Mouse (Mus musculus) forebrain, postnatal 0 days (tissue): ENCODE measurements around the gene Cenpm. TPM values are rescaled to one million over a fixed set of nuclear protein-coding genes. Genes with fewer than 3 reads are reported as not detected.
"Not testable (repeated sequence)": the region's sequence is repeated elsewhere in the genome, so short reads cannot be mapped to it uniquely, and the experiment has no call there.

ENCODE experiments used
- ATAC-seq: fragments of 200-750 bp; cut with Nextera tagmentation; 2 replicates; pipeline ENCODE4 v1.8.0; 2017; ENCODE audit warnings: mild to moderate bottlenecking, moderate library complexity
- DNase-seq: peaks from one replicate; pipeline ENCODE4 v3.0.0-alpha.2; 2015
- H3K27ac ChIP-seq: fragments of 300-500 bp; sonication (generic); 2 replicates; pipeline ENCODE4 v1.5.1; 2014; ENCODE audit warnings: low read depth, mild to moderate bottlenecking, antibody characterized with exemption, low read length, moderate library complexity, mixed read lengths
- H3K27me3 ChIP-seq: fragments of 300-500 bp; sonication (generic); 2 replicates; pipeline ENCODE4 v1.6.1; 2014; ENCODE audit warnings: mild to moderate bottlenecking, low read length, mixed read lengths; ENCODE audit not compliant: insufficient read depth
- H3K36me3 ChIP-seq: fragments of 300-500 bp; sonication (generic); 2 replicates; pipeline ENCODE4 v1.6.1; 2014; ENCODE audit warnings: mild to moderate bottlenecking, moderate library complexity; ENCODE audit not compliant: insufficient read depth
- H3K4me1 ChIP-seq: fragments of 300-500 bp; sonication (generic); 2 replicates; pipeline ENCODE4 v1.6.1; 2014; ENCODE audit warnings: antibody characterized with exemption; ENCODE audit not compliant: insufficient read depth
- H3K4me2 ChIP-seq: fragments of 300-500 bp; sonication (generic); 2 replicates; pipeline ENCODE4 v1.6.1; 2014; ENCODE audit warnings: low read depth, mild to moderate bottlenecking, moderate library complexity
- H3K4me3 ChIP-seq: fragments of 300-500 bp; sonication (generic); 2 replicates; pipeline ENCODE4 v1.5.1; 2014; ENCODE audit warnings: low read depth, low read length, mixed read lengths
- H3K9ac ChIP-seq: fragments of 300-500 bp; sonication (generic); 2 replicates; pipeline ENCODE4 v1.6.1; 2014; ENCODE audit warnings: mild to moderate bottlenecking
- H3K9me3 ChIP-seq: fragments of 300-500 bp; sonication (generic); 2 replicates; pipeline ENCODE4 v1.6.1; 2016; ENCODE audit warnings: low read length
- CTCF ChIP-seq: sonication (generic); IDR thresholded peaks from 2 replicates; pipeline ENCODE4 v1.5.1; 2016; ENCODE audit warnings: antibody characterized with exemption, control low read depth, low read depth
- WGBS: fragments of 180-500 bp; shearing (Covaris S2); extraction: QIAGEN DNeasy Blood & Tissue Kit; methylation state at CpG from one replicate; pipeline ENCODE4 v1.1.7; 2014; 5-methylcytosine and 5-hydroxymethylcytosine counted together
- polyA plus RNA-seq: library from polyadenylated mRNA; unstranded; fragments of >200 nt; fragmentation: Nextera tagmentation; extraction: Ambion mirVana; gene quantifications from 2 replicates; pipeline ENCODE4 v1.2.1, GENCODE M21; 2015
- total RNA-seq: library from RNA; depleted of rRNA; stranded (reverse); fragments of >200 nt; gene quantifications from 2 replicates; pipeline ENCODE4 v1.2.3, GENCODE M21; 2014

Gene Cenpm
- total and polyA plus RNA-seq, 2 experiments from 2014 or later, result 8.9 to 18.7 TPM

- H3K4me1 ChIP-seq, result 0 out of 2 replicates have a peak, but pooled peaks cover 3% of the 10 kb centered on the region
- no peaks in the 10 kb centered on the region for H3K27me3 ChIP-seq
- no peaks in the 10 kb centered on the region for H3K9me3 ChIP-seq
- H3K4me3 ChIP-seq, result no peak overlapping the region
- no peak overlapping the region for H3K9ac ChIP-seq
- no peak overlapping the region for H3K27ac ChIP-seq
- no peak for TF ChIP-seq CTCF
- 82% methylated on average over 3 of the region's 3 CpGs for WGBS
- no peak for ATAC-seq
- no peak for DNase-seq
- H3K36me3 ChIP-seq, result no peaks in the 10 kb centered on the region
- H3K4me2 ChIP-seq, result no peak overlapping the region
Measured at GRCm38 (mm10) chr15:82247131-82247776, 2.7 kb upstream of the Cenpm start.

GRCm38 (mm10) chr15:82244805-82245161 lies 235 bp upstream of the Cenpm start:
- not testable (repeated sequence) for H3K9me3 ChIP-seq, DNase-seq, H3K36me3 ChIP-seq, H3K27me3 ChIP-seq, ATAC-seq, H3K4me1 ChIP-seq
- Histone ChIP-seq H3K9ac (peak overlapping the region; percentile 53; the same call in 1 of the 2 replicates), H3K4me2 (peak overlapping the region; percentile 98), H3K4me3 (peak overlapping the region; percentile 76), H3K27ac (0 out of 2 replicates have a peak overlapping the region, but pooled peaks have one; percentile 15)
- WGBS, result 24% methylated on average over 9 of the region's 9 CpGs

DNA sequence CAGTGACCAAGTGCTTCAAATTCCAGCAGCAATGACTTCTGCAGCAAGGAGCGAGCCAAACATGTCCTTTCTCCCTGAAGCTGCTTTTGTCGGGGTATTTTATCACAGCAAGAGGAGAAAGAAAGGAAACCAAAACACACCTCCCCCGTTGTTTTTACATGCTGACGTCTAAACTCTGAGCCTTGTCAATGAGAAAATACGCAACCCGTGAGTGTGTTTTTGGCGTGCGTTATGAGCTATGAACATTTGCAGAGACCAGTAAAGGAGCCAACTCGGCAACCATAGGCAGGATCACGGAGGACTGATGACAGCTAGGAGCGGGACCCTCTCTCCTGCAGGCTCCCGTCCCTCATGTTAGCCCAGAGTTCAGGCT lies 820 bp downstream of the Cenpm start:
- H3K9ac ChIP-seq, result peak overlapping the region; percentile 53
- DNase-seq (no peak), ATAC-seq (peak; percentile 40)
- TF ChIP-seq CTCF, result no peak
- under 1% methylated on average over 12 of the region's 12 CpGs for WGBS
- H3K9me3 ChIP-seq, result no peaks in the 10 kb centered on the region
- H3K36me3 ChIP-seq, result no peaks in the 10 kb centered on the region
- H3K27me3 ChIP-seq, result no peaks in the 10 kb centered on the region
- peak overlapping the region; percentile 57 for H3K27ac ChIP-seq
- H3K4me2 ChIP-seq, result peak overlapping the region; percentile 98
- 0 out of 2 replicates have a peak, but pooled peaks cover 3% of the 10 kb centered on the region for H3K4me1 ChIP-seq
- H3K4me3 ChIP-seq, result peak overlapping the region; percentile 76

DNA sequence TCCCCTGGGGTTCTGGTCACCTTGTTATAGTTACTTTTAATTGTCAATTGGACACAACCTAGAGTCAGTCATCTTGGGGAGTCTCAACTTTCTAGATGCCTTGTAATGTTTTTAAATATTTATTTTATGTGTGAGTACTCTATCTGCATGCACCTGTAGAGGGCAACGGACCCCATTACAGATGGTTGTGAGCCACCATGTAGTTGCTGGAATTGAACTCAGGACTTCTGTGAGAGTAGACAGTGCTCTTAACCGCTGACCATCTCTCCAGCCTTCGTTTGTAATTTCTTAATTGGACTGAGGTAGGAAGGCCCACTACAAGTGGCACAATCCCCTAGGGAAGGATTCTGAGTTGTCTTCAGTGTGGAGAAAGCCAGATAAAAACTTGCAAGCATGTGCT lies 1.2 kb downstream of the Cenpm start:
- DNase-seq (no peak), ATAC-seq (no peak)
- peak overlapping the region; percentile 98 for H3K4me2 ChIP-seq
- H3K9me3 ChIP-seq, result no peaks in the 10 kb centered on the region
- no peaks in the 10 kb centered on the region for H3K27me3 ChIP-seq
- peak; percentile 26 for TF ChIP-seq CTCF
- H3K4me3 ChIP-seq, result peak overlapping the region; percentile 76
- 59% methylated on average over 3 of the region's 3 CpGs for WGBS
- H3K36me3 ChIP-seq, result no peaks in the 10 kb centered on the region
- 0 out of 2 replicates have a peak, but pooled peaks cover 3% of the 10 kb centered on the region for H3K4me1 ChIP-seq
- H3K27ac ChIP-seq, result no peak overlapping the region
- no peak overlapping the region for H3K9ac ChIP-seq

- Histone ChIP-seq H3K4me3 (no peak overlapping the region), H3K9me3 (no peaks in the 10 kb centered on the region), H3K27me3 (no peaks in the 10 kb centered on the region), H3K27ac (no peak overlapping the region), H3K4me2 (no peak overlapping the region), H3K4me1 (no peaks in the 10 kb centered on the region), H3K9ac (no peak overlapping the region), H3K36me3 (no peaks in the 10 kb centered on the region)
- TF ChIP-seq CTCF, result peak; percentile 99
- ATAC-seq, result peak; percentile 85
- DNase-seq, result peak; percentile 90
- WGBS, result 20% methylated on average over 5 of the region's 5 CpGs
Measured at GRCm38 (mm10) chr15:82236565-82236964, 8.0 kb downstream of the Cenpm start.

GRCm38 (mm10) chr15:82235661-82236060 lies 8.9 kb downstream of the Cenpm start:
- Histone ChIP-seq H3K9me3 (no peaks in the 10 kb centered on the region), H3K27ac (no peak overlapping the region), H3K27me3 (no peaks in the 10 kb centered on the region), H3K4me1 (no peaks in the 10 kb centered on the region), H3K36me3 (no peaks in the 10 kb centered on the region), H3K4me3 (no peak overlapping the region), H3K4me2 (no peak overlapping the region), H3K9ac (no peak overlapping the region)
- TF ChIP-seq CTCF, result no peak
- WGBS, result 75% methylated on average over 10 of the region's 10 CpGs
- ATAC-seq (no peak), DNase-seq (no peak)

GRCm38 (mm10) chr15:82232651-82233050 lies 11.9 kb downstream of the Cenpm start:
- 72% methylated on average over 4 of the region's 4 CpGs for WGBS
- no peak for ATAC-seq
- H3K9me3 ChIP-seq, result no peaks in the 10 kb centered on the region

More at GRCm38 (mm10) chr15:82232651-82233050, 11.9 kb downstream of the Cenpm start:
- no peak overlapping the region for H3K9ac ChIP-seq
- H3K4me2 ChIP-seq, result no peak overlapping the region
- no peaks in the 10 kb centered on the region for H3K27me3 ChIP-seq
- no peaks in the 10 kb centered on the region for H3K36me3 ChIP-seq
- no peak for DNase-seq
- H3K27ac ChIP-seq, result no peak overlapping the region
- H3K4me1 ChIP-seq, result no peaks in the 10 kb centered on the region
- TF ChIP-seq CTCF, result no peak
- no peak overlapping the region for H3K4me3 ChIP-seq
